Mouse (Mus musculus): ENCODE measurements at regions not wholly inside any gene's neighbourhood (a gene's known extent, or its start where the extent isn't known, plus 50 kb on each side); places are given as distances from the start of the nearest gene placed in this dataset.
A peak's percentile ranks its signal among the peaks of the same experiment; 100 is the strongest.

DNA sequence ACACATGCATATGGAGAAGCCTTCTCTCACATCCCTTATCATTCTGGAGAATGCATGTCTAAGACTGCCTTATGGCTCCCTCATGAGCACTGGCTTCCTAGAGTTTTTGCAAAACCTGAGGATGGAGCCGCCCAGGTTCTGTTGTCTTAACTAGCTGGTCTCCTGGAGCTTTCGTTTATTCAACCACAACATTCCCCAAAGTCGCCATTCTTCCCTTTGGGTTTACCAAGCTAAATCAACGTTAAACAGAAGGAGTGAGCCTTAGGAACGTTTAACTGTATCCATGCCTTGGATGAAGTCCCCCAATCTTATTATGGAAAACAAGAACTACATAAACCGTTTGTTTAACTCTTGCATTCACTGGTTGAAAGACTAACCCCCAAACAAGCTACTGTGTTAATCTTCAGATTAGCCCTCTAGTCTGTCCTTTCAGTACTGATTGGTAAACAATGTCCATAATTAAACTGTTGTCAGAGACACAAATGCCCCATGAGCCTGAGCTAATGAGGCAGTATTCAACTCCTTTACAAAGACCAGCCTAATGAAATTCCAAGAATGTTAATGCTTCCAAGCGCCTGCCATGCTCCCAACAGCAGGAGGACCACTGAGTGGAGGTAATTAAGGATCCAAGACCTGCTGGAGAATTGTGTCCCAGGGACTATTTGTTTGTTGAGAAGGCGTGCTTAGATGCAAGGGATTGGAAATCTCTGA, 121.1 kb upstream of the Cdkn3 start:
- no peak for DNase-seq (ENCODE audit: low spot score in 2 of 2)

DNA sequence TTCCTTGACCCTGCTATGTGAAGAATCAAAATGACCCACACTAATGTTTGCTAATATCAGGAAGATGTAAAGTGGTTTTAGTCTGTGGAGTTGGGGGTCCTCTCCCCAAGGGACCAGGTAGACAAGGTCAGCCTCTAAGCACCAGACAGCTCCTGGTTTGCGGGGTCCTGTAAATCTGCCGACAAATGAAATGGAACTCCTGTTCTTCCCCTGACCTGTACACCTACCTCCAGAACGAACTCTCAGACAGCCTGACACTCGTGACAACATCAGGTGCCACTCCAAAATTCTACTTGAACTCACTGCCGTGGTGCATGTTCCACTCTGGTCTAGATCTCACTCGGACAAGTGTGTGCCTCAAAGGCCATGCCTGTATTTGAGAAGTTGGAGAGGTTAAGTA, 121.8 kb upstream of the Cdkn3 start:
- DNase-seq (ENCODE audit: low spot score in 2 of 2), result no peak

DNA sequence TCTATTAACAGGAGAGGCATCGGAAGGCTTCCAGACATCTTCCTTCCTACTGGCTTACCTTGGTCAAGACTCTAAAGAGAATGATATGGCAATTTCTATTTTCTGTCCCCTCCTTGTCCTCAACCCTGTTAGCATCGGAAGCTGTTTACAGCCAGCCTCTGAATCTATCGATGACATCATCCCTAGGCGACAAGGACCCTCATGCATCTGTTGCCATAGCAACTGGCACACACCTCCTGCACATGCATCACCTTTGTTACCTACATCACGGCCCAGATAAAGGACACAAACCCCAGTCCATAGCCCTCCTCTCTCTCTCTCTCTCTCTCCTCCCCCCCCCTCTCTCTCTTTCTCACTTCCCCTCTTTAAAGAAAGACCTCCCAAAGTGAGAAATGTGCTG, 123.1 kb upstream of the Cdkn3 start:
- no peak for DNase-seq (ENCODE audit: low spot score in 2 of 2)

DNA sequence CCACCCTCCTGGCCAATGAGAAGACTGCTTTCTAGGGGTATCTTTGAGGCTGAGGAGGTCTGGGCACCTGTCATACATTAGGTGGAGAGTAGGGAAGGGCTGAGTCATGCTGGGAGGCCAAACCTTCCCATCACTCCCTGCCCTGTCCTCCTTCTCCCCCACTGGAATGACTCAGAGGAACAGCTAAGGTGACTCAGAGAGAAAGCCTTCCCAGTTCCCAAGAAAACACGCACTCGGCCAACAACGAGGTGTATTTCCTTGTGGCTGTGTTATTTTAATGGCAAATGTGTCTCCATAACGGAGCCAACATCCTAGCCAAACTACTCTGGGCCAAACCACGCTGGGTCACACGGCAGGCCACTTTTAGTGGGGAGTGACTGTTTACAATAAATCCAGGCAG, 124.0 kb upstream of the Cdkn3 start:
- no peak for DNase-seq (ENCODE audit: low spot score in 2 of 2)

DNA sequence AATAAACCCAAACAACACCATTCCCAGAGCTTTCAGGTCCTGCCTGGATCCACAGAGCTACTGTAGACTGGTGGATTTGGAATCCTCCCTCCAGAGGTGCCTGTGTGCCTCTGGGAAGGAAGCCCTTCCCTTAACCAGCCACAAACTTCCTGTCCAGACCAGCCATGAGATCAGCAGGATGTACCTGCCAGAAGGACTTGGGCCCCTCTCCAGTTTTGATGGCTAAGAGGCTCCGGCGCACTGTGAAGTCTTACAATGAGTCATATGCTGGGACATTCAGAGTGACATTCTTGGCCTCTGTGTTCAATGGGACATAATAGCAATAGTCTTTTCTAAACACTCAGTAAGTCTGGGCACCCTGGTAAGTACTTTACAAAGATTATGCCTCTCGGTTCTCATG, 125.0 kb upstream of the Cdkn3 start:
- DNase-seq (ENCODE audit: low spot score in 2 of 2), result no peak

DNA sequence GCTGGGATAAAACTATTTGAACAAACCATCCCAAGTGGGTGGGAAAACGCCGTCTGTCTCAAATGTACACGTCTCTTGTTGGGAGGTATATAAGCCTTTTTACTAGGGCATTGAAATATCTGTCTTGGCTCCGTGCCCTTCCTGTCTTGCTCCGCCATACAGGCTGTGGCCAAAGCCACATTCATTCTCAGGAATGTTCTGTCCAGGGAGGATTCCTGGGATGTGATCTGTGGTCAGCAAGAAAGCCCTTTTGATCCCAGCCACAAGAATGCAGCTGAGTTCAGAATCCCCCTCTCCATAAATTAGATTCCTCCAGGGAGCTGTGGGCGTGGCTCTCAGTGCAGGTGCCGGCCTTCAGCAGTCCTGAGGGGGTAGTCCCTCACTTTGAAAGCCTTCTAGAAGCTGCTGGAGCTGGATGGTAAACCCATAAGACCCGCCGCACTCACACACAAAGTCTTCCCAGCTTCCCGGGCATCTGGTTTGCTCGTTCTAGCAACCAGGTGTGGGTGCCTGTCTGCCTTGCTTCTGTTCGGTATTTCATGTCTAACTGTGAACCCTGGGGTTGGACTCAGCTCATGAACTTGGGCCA, 125.6 kb upstream of the Cdkn3 start:
- no peak for DNase-seq (ENCODE audit: low spot score in 2 of 2)

DNA sequence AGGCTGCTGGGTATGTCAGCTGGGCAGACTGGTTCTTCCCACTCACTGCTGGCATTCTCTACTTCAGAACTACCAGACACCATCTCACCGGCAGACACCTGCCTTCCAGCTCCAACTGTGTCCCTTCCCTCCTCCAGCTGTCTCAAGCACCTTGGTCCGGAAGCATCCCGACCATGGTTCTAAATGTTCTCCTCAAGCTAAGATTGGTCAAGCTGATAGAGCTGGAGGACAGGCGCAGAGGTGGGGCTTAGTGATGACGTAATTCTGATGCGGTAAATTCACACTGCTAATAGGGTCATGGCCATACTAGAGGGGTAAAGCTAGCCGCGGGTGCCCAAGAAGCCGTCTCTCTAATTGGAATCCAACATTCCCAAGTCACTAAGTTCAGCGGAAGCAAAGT, 126.1 kb upstream of the Cdkn3 start:
- no peak for DNase-seq (ENCODE audit: low spot score in 2 of 2)

DNA sequence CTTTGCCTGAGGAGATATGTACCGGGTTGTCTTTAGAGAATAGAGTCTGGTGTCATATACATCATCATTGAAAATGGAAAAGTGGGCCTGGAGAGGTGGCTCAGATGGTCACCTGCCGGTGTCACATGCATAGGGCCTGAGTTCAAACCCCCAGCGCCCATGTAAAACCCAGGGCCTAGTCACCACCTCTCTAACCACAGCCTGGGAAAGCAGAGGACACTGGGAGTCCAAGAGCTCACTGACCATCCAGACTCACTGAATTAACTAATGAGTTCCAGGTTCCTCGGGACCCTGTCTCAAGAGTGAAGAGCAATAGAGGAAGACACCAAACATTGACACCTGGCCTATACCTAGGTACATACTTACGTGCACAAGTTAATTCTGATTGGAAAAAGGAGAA, 132.7 kb upstream of the Cdkn3 start:
- no peak for DNase-seq (ENCODE audit: low spot score in 2 of 2)

DNA sequence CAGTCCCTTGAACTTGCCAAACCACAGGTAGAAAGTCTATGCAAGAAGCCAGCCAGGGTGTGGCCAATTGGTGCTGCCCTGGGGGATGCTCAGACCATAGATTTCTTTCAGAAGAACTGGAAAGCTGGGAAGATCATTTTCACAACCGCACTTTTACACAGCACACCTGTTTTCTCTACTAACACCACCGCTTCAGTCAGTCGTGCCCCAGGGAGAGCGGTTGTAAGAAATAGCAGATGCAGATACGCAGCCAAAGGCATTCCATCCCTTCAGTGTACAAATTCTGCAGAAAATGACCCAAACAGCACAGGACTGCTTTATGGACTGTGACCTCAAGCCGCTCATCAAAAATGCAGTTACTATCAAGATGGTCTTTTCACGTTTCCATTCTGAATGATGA, 134.6 kb upstream of the Cdkn3 start:
- no peak for DNase-seq (ENCODE audit: low spot score in 2 of 2)

DNA sequence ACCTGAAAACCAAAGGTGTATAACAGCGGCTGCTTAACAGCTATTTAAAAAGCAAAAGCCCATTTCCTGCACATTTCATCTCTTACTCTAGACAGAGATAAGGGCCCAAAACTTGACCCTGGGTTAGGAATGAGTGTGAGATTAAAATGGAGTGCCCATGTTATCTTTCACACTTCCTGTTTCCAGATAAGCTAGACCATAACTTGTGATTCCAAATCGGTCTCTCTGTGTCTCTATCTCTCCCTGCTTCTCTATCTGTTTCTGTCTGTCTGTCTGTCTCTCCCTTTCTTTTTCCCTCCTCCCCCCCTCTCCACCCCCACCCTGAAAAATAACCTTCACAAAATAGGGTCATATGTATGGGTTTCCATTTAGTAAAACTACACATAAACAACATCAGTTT, 136.7 kb upstream of the Cdkn3 start:
- DNase-seq (ENCODE audit: low spot score in 2 of 2), result no peak

DNA sequence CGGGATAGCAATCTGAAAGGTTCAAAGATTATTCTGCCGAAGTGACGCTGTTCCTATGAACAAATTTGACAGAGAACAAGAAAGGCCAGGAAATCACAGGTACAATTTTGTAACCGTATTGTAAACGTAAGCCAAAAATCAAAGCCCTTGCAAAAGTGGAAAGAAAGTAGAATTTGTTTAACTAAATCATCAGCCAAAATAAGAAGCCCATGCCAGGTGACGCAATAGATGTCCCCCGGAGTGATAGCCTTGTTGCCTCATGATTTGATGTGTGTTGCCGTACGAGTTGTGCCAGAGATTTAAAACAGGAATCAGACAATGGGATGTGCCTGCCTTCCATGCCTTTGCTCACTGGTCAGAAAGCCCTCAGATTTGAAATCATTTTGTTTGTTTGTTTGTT, 144.3 kb upstream of the Cdkn3 start:
- no peak for DNase-seq (ENCODE audit: low spot score in 2 of 2)

DNA sequence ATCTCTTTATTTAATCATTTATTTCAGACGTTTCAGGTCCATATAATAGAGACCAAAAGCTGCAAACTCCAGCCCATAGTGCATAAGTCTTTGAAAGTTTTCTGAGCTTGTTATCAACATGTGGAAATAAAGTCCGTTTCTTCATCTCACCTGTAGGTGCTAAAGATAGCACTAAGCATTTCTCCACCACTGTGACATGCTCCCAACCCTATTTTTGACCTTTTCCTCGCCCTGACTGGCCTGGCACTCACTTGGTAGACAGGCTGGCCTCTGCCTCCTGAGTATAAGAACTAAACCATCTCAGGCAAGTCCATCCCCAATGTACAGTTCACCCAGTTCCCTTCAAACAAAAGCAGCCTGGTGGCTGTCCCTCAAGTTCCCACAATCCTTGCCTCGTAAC, 145.4 kb upstream of the Cdkn3 start:
- DNase-seq (ENCODE audit: low spot score in 2 of 2), result no peak

DNA sequence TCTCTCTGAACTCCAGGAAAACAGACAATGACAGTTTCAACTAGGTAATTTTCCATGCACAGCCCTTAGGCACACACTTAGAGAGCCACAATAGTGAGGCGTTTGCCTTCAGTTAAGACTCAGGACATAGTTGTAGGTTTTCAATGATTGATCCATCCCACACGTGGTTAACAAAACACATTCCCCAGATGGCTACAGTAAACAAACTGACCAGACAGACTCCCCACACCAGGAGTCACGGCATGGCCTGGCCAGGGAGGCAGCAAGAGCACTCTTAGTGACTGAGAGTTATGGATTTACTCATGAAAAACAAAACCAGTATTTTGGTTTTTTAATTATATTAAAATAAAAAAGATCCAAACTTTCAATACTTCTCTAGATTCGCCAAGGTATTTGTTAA, 146.6 kb upstream of the Cdkn3 start:
- DNase-seq (ENCODE audit: low spot score in 2 of 2), result no peak

DNA sequence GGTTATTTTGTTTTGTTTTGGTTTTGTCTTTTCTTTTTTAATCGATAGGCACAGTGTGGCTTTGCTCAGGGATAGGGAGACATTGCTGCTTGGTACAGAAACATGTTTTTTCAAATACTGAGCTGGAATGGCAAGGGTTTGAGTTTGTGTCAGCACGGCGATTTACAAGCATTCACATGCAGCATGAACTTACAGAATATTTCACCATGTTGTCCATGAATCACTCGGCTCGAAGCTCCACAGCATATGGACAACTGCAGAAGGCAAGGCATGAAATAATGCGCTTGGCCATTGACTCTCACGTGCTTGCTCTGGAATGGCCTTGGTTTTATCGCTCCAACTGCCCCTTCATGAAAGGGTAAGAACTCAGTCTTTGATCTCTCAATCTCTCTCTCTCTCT, 147.1 kb upstream of the Cdkn3 start:
- no peak for DNase-seq (ENCODE audit: low spot score in 2 of 2)

DNA sequence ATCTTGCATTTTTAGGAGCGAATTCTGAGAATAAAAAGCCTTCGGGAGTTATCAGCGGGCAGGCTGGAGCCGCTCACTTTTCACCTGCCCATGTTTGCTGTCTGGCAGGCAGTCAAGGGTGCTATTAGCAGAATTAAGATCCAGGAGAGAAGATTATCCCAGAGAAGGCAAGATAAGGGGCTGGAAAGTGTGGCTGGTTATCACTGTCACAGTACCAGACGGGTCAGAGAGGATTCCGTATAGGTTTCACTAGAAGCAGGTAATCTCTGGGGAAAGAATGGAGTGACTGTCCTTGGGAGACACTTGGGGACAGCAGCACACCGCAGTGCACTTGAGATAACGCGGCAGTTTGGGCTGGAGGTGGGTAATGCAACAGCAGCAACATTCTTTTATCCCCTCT, 147.8 kb upstream of the Cdkn3 start:
- DNase-seq (ENCODE audit: low spot score in 2 of 2), result no peak

DNA sequence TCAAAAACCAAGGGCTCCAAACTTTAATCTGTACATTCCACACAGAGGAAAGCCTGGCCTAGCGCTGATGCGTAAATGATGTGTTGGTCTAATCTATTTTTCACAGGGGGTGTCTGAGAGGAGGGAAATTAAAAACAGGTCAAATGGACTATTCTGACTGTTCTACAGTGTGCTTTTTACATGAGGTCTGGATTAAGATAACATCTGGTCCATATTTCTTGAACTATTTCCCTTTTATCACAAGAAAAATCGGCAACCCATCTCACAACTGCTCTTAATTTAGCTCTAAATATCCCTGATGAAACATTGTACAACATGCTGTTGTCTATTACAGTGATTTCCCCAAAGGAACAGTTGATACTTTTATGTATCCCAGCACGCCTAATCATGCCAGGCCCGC, 149.4 kb upstream of the Cdkn3 start:
- DNase-seq (ENCODE audit: low spot score in 2 of 2), result no peak

DNA sequence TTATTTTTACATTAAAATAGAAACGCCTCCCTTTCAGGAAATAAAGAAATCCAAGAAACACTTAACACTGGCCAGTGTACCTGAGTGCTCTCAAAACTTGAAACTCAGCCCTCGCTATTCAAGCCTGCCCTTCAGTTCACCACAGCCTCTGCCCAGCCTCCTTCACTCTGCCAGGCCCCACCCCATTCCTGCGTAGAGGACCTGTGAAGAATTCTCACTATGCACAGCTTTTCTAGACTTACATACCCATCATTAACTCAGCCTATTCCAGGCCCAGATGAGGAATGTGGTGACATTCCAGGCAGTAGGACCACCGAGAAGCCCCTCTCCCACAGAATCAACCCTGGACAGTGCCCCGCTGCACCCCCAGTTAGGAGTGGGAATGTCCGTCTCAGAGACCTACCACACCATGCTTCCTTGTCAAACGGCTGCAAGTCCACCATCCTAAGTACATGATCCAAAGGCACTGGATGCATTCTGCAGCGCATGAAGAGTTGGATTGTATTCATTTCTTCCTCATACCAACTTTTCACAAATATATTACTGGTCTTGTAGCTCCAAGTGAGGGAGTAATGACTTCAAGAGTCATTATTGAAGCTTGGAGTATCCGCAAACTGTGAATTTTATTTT, 150.0 kb upstream of the Cdkn3 start:
- no peak for DNase-seq (ENCODE audit: low spot score in 2 of 2)

DNA sequence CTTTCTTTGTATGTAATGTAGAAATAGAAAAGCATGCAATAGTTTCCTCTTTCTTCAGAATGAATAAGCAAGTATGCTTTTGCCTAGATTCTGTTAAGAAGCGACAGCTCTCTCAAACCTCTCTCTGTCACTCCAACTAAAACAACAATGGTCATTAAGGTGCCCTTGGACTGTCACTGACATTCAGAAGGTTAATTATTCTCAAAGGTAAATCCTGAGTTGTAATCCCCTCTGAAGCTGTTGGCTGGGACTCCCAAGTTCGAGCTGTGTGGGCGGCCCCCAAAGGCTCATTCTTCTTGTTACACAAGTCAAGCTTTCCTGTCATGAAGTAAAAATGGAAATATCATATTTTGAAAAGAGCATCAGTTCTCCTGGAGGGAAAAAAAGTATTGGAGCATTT, 153.6 kb upstream of the Cdkn3 start:
- DNase-seq (ENCODE audit: low spot score in 2 of 2), result no peak

DNA sequence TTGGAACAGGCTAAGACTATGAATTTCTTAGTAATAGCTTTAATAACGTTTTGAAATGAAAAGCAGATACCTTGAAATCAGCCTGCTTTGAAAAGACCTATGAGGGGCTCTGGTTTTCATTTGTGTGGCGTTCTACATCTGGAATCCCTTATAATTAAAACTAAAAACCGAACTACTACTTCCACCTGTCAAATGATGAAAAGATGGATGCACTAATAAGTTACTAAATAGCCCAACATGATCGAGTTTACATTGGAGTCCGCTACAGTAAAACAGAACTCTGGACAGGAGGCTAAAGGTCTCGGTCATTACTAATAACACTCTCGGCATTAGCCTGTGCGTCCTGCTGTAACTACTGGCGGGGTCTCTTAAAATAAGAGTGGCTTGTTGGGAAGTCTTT, 154.3 kb upstream of the Cdkn3 start:
- DNase-seq (ENCODE audit: low spot score in 2 of 2), result no peak

DNA sequence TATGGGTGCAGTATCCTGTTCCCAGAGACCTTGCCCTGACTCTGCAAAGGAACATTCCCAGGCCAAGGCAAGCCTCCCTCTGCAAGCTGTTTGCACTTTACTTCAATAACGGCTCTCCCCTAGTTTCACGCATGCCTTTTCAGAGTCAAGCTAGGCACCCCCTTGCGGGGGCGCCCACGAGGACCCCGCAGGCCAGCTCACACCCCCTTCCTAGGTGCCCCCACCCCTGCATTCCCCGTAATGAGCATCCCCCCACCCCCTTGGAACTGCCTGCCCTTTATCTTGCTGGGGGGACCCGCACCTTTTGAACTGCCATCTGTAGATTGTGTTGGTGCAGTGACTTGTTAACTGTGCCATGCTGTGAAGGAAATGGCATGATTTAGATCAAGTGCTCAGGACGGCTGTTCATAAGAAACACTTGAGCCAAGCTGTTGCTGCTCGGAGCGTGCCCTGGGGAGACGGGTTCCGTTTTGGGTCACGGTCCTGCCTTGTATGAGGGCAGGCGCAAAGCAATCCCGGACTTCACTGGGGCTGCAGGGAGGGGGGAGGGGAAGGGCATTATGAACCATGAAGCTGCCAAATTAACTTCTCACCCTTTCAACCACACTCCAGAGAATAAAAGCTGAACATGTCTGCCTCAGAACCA, 155.3 kb upstream of the Cdkn3 start:
- peak in 1 of 2 experiments; percentile 5 for DNase-seq (ENCODE audit: low spot score in 2 of 2)

DNA sequence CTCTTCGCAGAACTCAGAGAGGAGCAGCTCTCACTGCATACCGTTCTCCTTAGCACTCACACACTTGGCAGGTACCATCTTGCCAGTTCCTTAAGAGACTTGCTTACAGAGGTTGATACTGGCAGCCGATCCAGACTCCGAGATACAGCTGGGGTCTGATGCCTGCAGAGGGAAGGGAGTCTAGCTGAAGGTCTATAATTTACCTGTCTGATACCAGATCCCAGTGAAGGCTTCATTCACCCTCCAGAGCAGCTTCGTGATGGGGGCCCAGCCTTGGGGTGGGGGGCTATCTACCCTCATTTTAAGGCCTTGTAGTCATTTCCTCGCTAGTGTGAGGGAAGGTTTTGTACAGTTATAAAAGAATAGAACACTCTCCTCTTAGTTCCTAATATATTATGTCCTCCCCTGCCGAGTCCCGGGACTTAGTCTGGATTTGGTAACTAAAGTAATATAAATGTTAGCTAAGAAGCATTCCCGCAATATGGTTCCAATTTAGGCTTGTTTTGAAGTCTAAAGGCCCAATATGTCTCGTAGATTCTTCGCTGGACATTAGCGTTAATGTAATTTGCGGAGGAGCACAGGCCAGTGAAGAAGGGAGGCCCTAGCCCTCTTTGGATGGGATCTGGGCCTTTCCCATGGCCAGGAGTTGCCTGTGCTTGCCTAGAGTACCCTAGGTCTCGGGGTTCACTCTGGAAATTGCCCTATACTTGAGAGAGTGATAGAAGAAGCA, 156.0 kb upstream of the Cdkn3 start:
- no peak for DNase-seq (ENCODE audit: low spot score in 2 of 2)

DNA sequence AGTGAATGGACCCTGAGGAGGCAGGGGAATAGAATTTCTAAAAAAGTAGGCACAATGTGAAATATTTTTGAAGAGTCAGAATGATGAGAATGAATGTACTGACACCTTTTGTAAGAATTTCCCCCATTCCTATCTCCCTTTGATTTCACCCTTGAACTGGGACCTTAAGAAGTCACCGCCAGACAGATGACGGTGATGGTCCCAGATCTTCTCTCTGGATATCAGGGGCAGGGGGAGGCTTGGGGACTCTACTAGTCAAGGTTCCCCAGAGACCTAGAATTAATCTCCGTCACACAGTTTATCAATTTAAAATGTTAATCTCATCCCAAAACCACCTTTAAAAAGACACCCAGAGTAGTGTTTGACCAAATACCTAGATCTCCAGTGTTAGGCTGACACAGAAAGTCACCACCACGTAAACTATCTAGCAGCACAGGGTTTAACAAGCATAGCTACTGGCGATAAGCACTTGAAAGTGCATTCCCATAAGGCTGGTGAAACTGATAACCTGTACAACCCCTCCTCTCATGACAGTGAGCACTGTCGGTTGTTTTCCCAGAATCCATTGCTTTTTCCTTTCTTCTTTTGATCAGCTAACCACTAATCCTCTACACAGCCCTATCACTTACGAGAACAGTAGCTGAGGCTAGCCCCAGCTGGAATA, 163.5 kb upstream of the Cdkn3 start:
- no peak for DNase-seq (ENCODE audit: low spot score in 2 of 2)
